Mouse (Mus musculus) layer of hippocampus, adult 9-11 months (tissue): Measurements from ENCODE around the gene Rpl13a.
"Not testable (repeated sequence)": the region's sequence is repeated elsewhere in the genome, so short reads cannot be mapped to it uniquely, and the experiment has no call there.

Experiments
- DNase-seq: peaks from one replicate; pipeline ENCODE4 v3.0.0; 2022

Rpl13a gene

DNA sequence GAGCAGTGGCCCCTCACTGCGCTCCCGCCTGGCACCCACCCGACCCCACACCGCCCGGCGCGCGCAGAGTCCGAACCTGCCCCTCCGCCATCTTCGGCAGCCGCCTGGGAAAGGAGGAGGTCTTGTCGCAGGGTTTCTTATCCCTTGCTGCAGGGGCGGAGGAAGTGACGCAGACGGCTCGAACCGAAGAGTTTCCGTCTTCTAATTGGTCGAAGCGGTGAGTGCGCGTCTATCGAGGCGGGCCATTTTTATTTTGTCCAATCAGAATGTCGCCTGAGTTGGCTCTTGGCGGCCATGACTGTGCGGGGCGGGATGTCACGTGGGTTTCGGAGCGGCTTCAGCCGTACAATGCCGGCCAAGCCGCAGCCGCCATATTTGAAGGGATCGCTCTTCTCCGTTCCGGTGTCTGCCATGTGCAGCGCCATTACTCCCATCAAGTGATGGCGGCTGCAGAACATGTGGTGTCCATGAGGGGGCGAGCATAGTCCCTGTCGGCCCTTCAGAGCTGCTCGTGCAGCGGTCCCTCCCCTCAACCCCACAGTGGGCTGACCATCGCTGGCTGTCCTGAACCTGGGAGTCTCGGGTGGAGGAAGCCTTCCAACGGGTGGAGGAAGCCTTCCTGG is at the start of gene Rpl13a:
Gene Rpl13a (minus strand): TSS at position 138 of the 623 bp plus-strand sequence.
- peak; percentile 99 for DNase-seq

DNA sequence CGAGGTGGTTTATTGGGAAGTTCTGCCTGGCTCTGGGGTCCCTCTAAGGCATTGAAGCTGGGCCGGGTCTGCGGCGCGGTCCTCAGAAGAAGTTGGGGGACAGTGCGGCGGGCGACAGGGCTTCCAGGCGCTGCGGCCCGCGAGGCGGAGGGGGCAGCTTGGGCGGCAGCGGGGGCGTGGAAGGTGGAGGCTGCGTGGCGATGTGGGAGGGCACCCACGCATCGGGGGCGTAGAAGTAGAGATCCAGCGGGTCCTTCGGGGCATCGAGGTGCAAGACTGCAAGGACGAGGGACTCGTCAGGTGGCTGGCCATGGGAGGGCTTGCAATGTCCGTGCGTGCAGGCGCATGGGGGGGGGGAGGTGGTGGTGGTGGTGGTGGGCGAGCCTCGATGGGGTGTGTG is 47.8 kb upstream of the Rpl13a start:
- DNase-seq = no peak

DNA sequence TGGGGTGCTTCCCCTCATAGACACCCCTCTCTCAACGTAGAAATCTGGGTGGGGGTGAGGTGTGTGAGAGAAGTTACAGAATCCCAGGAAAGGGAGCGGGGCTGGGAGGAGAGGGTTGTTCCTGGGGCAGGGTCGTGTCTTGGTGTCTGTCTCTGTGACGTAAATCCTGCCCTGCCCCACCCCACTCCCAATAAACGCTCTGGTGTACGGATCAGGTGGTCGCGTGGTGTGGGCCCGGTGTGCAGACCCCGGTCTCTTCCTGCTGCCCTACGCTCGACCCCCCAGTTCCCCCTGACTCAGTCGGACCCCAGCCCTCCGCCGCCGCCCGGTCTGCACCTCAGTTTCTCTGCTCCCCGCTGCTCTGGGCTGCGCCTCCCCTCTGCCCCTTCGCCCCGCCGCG is 47.4 kb upstream of the Rpl13a start:
- DNase-seq = no peak

DNA sequence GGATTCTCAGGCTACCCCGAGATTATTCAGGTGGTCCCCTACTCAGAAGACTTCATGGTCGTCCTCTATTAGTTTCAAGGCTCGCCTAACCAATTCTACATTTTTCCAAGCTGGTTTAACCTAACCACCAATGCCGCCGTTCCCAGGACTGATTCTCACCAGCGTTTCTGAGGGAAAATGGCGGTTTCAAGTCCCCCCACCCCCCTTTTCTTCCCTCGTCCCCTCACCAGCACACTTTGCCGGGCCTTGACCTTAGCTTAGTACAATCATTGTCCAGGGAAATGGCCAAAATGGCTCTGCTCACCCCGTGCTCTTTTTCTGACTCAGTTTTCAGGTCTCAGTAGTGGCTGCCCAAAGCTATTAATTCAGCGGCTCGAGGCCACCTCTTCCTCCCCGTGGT is 46.8 kb upstream of the Rpl13a start:
- no peak for DNase-seq

DNA sequence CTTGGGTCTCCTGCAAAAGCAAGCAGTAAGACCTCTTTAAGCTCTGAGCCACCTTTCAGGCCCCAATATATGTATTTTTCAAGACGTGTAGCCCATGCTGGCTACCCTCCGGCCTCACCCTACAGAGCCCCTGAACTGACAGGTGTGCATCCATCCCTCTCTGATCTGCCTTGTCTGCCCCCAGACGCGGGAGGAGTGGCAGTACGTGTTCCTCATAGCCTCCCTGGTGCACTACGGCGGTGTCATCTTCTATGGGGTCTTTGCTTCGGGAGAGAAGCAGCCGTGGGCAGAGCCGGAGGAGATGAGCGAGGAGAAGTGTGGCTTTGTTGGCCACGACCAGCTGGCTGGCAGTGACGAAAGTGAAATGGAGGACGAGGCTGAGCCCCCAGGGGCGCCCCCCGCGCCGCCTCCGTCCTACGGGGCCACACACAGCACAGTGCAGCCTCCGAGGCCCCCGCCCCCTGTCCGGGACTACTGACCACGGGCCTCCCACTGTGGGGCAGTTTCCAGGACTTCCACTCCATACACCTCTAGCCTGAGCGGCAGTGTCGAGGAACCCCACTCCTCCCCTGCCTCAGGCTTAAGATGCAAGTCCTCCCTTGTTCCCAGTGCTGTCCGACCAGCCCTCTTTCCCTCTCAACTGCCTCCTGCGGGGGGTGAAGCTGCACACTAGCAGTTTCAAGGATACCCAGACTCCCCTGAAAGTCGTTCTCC is 46.2 kb upstream of the Rpl13a start:
- no peak for DNase-seq

DNA sequence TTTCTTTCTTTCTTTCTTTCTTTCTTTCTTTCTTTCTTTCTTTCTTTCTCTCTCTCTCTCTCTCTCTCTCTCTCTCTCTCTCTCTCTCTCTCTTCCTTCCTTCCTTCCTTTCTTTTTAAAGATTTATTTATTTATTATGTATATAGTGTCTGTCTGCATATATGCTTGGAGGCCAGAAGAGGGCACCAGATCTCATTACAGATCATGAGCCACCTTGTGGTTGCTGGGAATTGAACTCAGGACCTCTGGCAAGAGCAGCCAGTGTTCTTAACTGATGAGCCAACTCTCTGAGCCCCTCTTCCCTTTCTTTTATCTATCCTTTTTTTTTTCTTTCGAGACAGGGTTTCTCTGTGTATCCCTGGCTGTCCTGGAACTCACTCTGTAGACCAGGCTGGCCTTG is 45.2 kb upstream of the Rpl13a start:
- not testable (repeated sequence) for DNase-seq

DNA sequence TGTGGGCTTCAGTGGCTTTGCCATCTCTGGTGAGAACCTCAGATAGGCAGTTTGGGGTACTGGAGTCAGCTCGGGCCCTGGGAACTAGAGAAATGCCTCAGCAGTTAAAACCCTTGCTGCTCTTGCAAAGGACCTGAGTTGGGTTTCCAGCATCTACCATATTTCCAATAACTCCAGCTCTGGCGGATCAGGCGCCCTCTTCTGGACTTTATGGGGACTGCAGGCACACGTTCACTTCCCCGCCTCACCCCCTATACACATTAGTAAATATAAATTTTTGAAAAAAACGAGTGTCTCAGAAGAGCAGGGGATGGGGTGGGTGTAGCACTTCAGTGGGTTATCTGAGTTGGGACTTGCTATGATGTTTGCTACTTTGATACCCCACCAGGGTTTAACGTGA is 44.4 kb upstream of the Rpl13a start:
- no peak for DNase-seq

DNA sequence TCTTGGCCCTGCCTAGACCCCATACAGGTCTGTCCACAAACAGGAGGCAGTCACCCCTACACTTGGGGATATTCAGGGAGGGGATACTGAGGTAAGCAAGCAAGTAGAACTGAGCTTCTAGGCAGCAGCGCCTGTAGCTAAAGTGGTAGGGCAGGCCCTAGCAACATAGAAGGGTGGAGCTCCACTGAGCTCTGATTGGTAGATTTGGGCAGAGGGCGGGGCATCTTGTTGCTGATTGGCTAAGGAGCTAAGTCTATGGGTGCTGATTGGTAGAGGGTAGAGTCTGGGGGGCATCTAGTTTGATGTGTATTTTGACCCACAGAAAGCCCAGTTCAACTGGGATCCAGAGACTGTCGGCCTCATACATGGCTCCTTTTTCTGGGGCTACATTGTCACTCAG is 40.9 kb upstream of the Rpl13a start:
- DNase-seq = peak; percentile 83

DNA sequence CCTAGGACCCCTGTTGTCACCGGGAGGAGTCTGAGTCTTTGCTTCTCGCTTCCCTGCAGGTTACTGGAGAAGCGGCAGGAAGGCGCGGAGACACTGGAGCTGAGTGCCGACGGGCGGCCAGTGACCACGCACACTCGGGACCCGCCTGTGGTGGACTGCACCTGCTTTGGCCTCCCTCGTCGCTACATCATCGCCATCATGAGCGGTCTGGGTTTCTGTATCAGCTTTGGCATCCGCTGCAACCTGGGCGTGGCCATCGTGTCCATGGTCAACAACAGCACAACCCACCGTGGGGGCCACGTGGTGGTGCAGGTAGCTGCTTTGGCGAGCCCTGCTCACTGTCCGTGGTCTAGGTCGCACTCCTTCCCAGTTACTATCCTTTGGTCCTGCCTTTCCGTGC is 40.1 kb upstream of the Rpl13a start:
- DNase-seq = no peak

DNA sequence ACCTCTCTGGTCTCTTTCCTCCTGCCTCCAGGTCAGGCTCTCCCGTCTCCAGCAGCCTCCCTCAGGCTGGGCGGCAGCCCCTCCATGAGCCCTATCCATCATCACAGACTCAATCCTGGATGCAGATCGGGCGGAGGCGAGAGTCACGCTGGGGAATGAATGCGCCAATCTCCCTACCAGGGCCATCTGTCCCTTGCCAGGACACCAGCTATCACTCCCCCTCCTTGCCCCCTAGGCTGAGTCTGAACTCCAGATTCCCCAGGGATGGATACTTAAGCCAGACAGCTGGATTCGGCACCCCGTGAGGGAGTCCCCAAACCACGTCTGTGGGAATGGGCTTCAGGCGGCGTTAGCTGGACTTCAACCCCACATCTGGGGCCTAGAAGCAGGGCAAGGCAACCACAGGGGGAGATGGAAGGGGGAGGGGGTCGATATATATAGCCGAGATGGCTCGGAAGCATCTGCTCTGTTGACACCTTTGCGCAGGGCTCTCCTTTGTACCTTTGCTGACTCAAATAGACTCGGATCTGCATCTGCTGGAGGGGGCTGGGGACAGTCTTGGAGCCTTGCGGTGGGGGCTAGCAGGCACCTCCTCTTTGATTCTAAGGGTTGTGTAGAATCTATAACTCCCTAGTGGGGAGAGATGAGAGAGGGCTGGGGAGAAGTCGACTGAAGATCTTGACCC is 39.3 kb upstream of the Rpl13a start:
- DNase-seq = peak; percentile 81

DNA sequence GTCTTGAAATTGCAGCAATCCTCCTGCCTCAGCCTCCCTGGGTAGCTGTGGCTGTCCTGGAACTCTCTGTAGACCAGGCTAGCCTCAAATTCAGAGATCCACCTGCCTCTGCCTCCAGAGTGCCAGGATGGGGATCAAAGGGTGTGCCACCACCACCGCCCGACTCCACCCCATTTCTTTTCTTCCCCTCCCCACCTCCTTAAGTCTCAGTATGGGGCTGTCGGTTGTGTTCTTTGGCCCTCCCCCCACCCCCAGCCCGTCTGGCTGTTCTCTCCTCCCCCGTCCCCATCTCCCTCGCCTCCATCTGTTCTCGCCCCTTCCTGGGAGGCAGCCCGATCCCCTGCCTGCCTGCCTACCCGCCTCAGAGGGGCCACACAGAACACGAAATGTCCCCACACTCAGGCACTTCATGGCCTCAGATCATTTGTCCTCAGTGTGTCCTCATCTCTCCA is 38.4 kb upstream of the Rpl13a start:
- DNase-seq = peak; percentile 75

DNA sequence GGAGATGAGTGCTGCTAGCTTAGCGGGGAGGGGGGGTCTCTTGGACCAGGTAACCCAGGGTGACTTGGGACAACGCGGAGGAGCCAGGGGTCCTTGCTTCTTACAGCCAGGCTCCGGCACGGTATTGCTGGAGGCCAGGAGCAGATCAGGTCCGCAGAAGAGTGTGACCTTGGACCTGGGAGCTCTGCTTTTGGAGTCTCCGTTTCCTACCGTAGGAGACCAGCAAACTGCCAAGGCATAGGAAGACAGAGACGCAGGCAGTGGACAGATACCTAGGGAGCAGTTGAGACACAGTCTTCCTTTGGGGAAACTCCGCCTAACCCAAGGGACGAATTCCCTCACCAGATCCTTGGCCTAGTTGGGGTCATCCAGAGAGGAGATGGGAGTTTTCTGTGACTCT is 37.1 kb upstream of the Rpl13a start:
- DNase-seq = no peak

DNA sequence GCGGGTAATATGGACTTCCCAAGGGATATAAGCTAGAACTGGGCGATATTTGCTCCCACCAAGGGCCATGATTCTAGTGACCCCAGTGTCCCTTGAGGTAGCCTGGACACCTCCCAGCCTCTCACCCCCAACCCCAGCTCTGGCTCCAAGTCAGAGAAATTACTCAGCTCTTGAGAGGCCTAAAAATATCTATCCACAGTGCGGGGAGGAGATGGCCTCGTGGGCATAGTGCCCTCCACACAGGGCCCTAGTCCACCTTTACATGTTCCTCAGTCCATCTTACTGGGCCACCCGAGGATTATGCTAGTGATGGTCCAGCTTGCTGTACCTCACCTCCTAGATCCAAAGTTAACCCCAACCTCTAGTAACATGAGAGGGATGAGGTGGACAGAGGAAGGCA is 36.3 kb upstream of the Rpl13a start:
- no peak for DNase-seq

DNA sequence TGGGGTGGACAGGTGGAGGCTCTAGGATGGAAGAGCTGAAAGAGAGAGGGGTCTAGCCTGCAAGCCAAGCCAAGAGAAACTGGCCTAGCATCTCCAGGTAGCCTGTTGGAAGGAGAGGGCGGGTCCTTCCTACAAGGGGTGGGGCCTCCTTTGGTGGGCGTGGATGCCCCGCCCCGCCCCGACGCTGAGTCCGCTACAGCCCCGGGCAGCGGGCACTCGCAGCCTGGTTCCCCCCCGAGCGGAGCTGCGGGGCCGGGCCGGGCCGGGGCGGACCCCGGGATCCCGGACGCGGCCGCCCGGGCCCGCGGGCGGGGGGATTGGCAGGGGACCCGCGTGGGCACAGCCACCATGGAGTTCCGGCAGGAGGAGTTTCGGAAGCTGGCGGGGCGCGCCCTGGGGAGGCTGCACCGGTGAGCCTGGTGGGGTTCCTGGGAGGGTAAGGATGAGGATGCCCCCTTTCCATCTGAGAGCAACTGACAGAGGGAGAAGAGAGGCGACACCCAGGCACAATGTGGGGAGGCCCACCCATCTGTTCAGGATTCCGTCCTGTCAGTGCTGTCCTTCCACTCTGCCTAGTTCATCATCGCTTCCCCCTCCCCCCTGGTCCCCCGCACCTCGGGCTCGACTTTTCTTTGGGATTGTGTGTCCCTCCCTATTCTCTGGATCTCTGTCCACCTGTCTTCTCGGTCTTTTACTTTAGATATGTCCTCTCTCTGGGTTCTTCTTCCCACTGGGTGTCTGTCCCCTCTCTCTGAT is 35.4 kb upstream of the Rpl13a start, which contains the start of gene Slc17a7:
Gene Slc17a7 (plus strand): TSS at position 215 of the 756 bp plus-strand sequence.
- peak; percentile 61 for DNase-seq

DNA sequence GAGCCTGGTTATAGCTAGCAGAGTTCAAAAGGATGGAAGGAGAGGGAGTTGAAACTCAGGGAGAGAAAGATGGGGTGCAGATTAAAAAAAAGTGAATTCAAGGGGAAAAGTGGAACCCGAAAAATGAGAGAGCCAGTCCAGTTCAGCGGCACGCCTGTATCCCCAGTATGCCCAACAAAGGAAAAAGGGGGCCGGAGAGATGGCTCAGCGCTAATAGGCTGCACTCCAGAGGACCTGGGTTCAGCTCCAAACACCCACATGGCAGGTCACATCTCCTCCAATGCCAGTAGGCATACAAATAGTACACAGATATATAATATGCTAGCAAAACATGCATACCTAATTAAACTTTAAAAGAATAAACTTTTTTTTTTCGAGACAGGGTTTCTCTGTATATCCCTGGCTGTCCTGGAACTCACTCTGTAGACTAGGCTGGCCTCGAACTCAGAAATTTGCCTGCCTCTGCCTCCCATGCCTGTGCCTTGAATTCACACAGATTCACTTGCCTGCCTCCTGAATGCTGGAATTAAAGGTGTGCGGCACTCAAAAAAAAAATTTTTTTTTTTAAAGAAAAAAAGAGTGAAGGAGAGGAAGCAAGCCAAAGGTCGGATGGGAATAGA is 34.5 kb upstream of the Rpl13a start:
- no peak for DNase-seq

DNA sequence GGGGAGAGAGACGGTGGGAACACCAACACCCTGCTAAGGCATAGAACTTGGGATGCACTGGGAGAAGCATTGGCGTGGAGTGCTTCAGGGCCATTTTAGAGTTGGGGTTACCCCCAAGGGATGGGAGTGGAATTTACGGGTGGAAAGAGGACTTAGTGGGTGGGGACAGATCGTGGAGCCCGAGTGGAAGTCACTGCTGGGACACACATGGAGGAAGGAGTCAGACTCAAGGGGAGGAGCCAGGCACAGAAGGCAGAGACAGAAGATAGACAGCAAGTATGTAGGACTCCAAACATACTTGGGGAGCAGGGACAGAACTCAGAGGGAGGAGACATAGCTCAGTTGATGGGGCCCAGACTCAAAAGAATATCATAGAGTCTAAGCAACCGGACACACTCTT is 34.0 kb upstream of the Rpl13a start:
- DNase-seq = peak; percentile 57

DNA sequence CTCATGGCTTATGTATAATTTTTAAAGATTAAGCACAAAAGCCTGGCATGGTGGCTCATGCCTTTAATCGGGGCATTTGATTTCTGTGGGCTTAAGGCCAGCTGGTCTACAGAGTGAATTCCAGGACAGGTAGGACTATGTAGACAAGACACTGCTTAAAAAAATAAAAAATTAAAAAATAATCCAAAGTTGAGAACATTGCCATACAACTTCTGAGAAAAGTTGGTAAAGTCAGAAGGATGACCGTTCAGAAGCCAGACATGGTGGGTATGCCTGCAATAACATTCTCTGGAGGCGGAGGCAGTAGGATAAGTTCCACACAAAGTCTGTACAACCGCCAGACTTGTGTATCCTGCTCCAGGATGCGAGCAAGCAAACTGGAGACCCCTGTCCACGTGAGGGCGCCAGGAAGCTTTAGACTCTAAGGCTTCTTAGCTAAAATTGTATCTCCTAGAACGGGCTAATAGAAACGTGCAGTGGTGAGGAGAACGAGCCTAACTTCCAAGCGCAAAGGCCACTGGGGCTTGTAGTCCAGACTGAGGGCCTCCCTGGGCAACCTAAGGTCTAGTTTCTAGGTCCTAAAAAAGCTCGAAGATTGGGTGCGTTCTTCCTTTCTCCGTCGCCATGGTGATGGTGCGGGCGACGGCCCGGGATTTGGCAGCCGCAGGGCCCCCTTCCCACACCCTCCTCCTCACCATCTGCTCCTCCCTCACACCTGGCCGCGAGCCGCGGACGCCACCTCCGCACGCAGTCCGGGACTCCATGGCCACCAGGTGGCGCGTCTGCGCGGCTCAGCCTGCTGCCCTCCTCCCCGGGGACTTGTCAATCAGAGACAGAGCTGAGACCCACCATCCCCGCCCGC is 33.3 kb upstream of the Rpl13a start:
- DNase-seq = peak; percentile 95

DNA sequence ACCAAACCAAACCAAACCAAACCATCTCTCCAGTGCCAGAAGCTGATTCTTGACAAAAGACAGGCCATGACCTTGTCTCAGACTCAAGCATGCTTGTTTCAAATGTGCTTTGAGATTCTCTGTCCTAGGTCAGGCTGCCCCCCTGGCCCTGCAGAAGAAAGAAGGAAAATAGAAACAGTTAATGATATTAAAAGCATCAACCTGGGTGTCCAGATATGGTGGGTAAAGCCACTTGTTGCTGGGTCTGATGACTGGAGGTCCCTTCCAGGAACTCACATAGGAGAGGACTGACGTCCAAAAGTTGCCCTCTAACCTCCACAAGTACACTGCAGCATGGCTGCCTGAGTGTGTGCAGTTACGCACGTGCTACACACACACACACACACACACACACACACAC is 32.3 kb upstream of the Rpl13a start:
- no peak for DNase-seq

DNA sequence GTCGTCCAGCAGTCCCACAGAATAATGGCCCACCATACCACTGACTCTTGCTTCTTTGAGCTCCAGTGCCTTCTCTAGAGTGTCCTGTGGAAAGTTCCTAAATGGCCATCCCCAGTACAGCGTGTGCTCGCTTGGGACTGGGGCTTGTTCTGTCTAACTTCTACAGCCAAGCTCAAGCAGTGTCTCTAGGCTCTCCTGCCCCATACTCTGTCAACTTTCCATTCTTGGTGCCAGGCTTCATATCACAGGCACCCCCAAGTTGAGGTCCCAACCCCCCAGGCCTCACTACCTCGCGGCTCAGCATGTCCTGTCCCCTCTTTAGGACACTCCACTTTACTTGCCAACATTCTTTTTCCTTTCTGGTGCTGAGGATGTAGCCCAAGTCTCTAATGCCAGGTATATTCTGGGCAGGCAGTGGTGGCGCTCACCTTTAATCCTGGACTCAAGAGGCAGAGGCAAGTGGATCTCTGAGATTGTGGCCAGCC is 31.8 kb upstream of the Rpl13a start:
- DNase-seq = no peak

DNA sequence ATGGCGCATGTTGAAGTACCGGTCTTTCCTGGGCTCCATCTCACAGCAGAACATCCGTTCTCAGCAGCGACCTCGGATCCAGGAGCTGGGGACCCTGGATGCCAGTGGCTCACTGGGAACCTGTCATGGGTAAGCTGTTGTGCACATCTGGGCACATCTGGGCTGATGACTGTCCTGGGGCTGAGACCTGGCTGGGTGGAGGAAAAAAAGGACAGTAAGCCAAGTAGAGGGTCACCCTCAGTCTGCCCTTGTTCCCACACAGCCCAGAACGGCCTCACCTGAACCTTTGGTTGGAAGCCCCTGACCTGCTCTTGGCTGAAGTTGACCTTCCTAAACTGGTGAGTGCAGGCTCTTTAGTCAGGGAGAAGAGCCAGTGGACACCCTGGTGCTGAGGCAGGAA is 30.4 kb upstream of the Rpl13a start:
- no peak for DNase-seq

DNA sequence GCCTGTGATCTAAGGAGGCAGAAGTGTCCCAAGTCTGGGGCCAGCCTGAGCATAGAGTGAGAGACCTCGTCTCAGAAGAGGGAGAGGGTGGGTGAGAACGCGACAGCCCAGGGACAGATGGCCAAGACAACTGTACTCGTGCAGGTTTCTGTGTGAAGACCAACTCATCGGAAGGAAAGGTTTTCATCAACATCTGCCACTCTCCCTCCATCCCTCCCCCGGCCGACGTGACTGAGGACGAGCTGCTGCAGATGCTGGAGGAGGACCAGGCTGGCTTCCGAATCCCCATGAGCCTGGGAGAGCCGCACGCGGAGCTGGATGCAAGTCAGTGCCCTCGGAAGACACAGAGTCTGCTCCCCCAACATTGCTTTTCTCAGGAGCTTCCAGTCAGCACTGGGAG is 28.9 kb upstream of the Rpl13a start:
- no peak for DNase-seq

DNA sequence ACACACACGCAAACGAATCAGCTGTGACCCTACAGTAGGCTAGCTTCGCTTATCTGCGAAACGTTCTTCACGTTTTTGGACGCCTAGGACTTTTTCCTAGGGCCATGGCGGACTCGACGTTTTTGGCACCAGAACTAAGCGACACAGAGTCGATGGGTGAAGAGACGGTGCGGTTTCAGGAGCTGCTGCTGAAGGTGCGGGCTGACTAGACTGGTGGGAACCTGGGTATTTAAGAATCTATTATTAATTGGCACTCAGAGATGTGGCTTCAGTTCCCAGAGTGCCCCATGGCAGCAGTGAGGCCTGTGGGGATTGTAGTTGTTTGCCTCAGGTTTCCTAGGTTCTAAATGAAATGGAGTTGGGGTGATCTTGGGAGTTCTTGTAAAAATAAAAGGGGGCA is 27.6 kb upstream of the Rpl13a start:
- no peak for DNase-seq
